Mouse (Mus musculus) neural tube, embryonic 11.5 days (tissue): ENCODE results near the gene Apon. TPM values are rescaled to one million over a fixed set of nuclear protein-coding genes. Genes with fewer than 3 reads are reported as not detected.
A peak's percentile ranks its signal among the peaks of the same experiment; 100 is the strongest.

Source experiments
- ATAC-seq: fragments of 200-750 bp; cut with Nextera tagmentation; 2 replicates; pipeline ENCODE4 v1.8.0; 2017; ENCODE audit warnings: moderate number of reproducible peaks, mild to moderate bottlenecking, moderate TSS enrichment, moderate library complexity; ENCODE audit not compliant: insufficient read depth, low FRiP score, low TSS enrichment
- DNase-seq: peaks from one replicate; pipeline ENCODE4 v3.0.0-alpha.2; 2015; ENCODE audit warnings: low spot score
- H3K27ac ChIP-seq: fragments of 300-500 bp; sonication (generic); 2 replicates; pipeline ENCODE4 v1.5.1; 2014; ENCODE audit warnings: low read depth, mild to moderate bottlenecking, low read length
- H3K27me3 ChIP-seq: fragments of 300-500 bp; sonication (generic); 2 replicates; pipeline ENCODE4 v1.6.1; 2014; ENCODE audit warnings: mild to moderate bottlenecking, low read length, mixed read lengths; ENCODE audit not compliant: control insufficient read depth, insufficient read depth
- H3K36me3 ChIP-seq: fragments of 300-500 bp; sonication (generic); 2 replicates; pipeline ENCODE4 v1.6.1; 2014; ENCODE audit warnings: mild to moderate bottlenecking, low read length, moderate library complexity, mixed read lengths; ENCODE audit not compliant: control insufficient read depth, insufficient read depth
- H3K4me1 ChIP-seq: fragments of 300-500 bp; sonication (generic); 2 replicates; pipeline ENCODE4 v1.6.1; 2014; ENCODE audit warnings: low read length, mixed read lengths; ENCODE audit not compliant: control insufficient read depth, insufficient read depth
- H3K4me2 ChIP-seq: fragments of 300-500 bp; sonication (generic); 2 replicates; pipeline ENCODE4 v1.6.1; 2014; ENCODE audit warnings: low read depth, mild to moderate bottlenecking, moderate library complexity
- H3K4me3 ChIP-seq: fragments of 300-500 bp; sonication (generic); 2 replicates; pipeline ENCODE4 v1.5.1; 2014; ENCODE audit warnings: low read depth, low read length
- H3K9ac ChIP-seq: fragments of 300-500 bp; sonication (generic); 2 replicates; pipeline ENCODE4 v1.6.1; 2014; ENCODE audit warnings: mild to moderate bottlenecking, low read length
- H3K9me3 ChIP-seq: fragments of 300-500 bp; sonication (generic); 2 replicates; pipeline ENCODE4 v1.6.1; 2016; ENCODE audit warnings: low read length; ENCODE audit not compliant: control insufficient read depth
- WGBS: fragments of 180-500 bp; shearing (Covaris S2); extraction: QIAGEN DNeasy Blood & Tissue Kit; methylation state at CpG from one replicate; pipeline ENCODE4 v1.1.7; 2014; 5-methylcytosine and 5-hydroxymethylcytosine counted together
- polyA plus RNA-seq: library from polyadenylated mRNA; unstranded; fragments of >200 nt; fragmentation: Nextera tagmentation; extraction: Ambion mirVana; gene quantifications from 2 replicates; pipeline ENCODE4 v1.2.1, GENCODE M21; 2014

The Apon gene
- polyA plus RNA-seq, 1 experiment from 2014 or later: 0.99 TPM

DNA sequence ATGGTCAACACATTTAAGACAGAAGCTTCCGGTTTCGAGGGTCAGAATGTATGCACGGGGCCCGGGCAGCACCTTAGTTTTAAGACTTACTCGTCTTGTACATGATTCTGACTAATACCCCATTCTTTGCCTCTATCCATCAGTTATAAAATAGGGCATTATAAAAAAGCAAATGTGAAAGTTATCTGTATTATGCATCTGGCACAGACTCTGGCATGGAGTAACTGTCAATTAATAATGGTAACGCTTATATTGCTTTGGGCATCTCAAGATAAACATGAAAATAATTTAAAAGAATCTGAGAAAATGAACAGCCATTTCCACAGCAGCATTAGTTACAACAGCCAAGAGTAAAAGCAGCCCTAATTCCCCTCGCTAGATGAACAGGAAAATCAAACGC lies 25.9 kb upstream of the Apon start:
- H3K4me1 ChIP-seq: peaks cover 5% of the 10 kb centered on the region; the same call in 1 of the 2 replicates
- H3K27me3 ChIP-seq: no peaks in the 10 kb centered on the region
- no peaks in the 10 kb centered on the region for H3K36me3 ChIP-seq
- DNase-seq (no peak), ATAC-seq (no peak)
- WGBS: 94% methylated on average over 8 of the region's 8 CpGs
- no peak overlapping the region for H3K27ac ChIP-seq
- no peak overlapping the region for H3K9ac ChIP-seq
- no peak overlapping the region for H3K4me3 ChIP-seq
- no peak overlapping the region for H3K4me2 ChIP-seq
- no peaks in the 10 kb centered on the region for H3K9me3 ChIP-seq

- WGBS: 81% methylated on average over 12 of the region's 12 CpGs
- H3K27me3 ChIP-seq: no peaks in the 10 kb centered on the region
- no peaks in the 10 kb centered on the region for H3K36me3 ChIP-seq
- H3K9ac ChIP-seq: no peak overlapping the region
- H3K27ac ChIP-seq: no peak overlapping the region
- H3K4me3 ChIP-seq: no peak overlapping the region
- DNase-seq (no peak), ATAC-seq (no peak)
- peaks cover 5% of the 10 kb centered on the region; the same call in 1 of the 2 replicates for H3K4me1 ChIP-seq
- H3K4me2 ChIP-seq: no peak overlapping the region
- H3K9me3 ChIP-seq: no peaks in the 10 kb centered on the region
Measured at GRCm38 (mm10) chr10:128230582-128230981, 23.3 kb upstream of the Apon start.

DNA sequence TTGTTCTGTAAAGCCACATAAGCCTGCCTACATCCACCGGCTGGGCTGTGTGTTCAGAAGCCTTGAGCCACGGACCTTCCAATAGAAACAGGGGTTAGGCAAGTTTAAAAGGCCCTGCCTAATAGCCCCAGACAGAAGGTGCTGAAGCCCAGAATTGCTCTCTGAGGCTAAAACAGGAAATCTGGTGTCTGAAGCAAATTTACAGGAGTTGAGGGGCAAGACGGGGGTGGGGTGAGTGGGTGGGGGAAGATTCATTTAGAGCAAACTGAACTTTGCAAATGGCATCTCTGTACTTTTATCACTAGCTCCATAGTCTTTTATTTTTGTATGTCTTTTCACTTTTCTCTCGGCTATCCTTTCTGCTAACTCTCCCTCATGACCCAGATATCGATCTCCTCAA lies 22.8 kb upstream of the Apon start:
- Histone ChIP-seq H3K4me3 (peak overlapping the region; percentile 73), H3K27ac (no peak overlapping the region), H3K36me3 (no peaks in the 10 kb centered on the region), H3K27me3 (no peaks in the 10 kb centered on the region), H3K4me1 (peaks cover 5% of the 10 kb centered on the region; the same call in 1 of the 2 replicates), H3K9ac (peak overlapping the region; percentile 80; the same call in 1 of the 2 replicates), H3K9me3 (no peaks in the 10 kb centered on the region), H3K4me2 (peak overlapping the region; percentile 71)
- ATAC-seq (no peak), DNase-seq (no peak)
- WGBS: 13% methylated on average over 5 of the region's 5 CpGs

DNA sequence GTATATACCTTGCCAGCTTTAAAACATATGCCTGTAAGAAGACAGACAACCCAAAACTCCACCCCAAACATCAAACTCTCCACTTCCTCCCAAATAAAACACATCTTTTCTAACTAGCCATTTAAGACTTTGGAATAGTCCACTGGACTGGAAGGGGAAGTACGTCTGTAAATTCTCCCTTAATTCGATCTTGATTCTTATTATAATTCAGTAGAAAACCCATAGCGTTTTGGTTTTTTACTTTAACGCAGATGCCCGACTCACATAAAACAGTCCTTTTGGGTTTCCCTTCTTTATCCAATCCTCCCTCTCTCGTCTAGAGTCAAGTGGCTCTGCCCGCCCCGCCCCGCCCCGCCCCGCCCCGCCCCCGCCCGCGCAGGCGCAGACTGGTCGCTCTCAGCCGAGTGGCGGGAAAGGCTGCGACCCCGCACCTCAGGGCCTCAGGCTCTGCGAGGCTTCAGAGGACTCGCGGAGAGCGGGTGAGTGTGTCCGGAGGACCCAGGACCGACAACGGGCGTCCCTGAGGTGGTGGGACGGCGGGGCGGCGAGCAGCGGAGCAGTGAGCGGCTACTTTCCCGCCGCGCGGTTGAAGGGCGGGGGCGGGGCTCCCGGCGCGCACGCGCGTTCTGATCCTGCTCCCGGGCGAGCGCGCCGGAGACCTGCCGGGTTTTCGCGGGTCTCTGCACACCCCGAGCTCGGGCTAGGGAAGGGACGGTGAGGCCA lies 22.0 kb upstream of the Apon start, which contains the start of gene Timeless:
Gene Timeless, plus strand, starts transcription at position 369 of the 723 bp plus-strand sequence.
- Histone ChIP-seq H3K9me3 (no peaks in the 10 kb centered on the region), H3K27me3 (no peaks in the 10 kb centered on the region), H3K4me2 (peak within 1 kb of the TSS; percentile 71), H3K27ac (peak within 1 kb of the TSS; percentile 85), H3K4me1 (peaks cover 5% of the 10 kb centered on the region; the same call in 1 of the 2 replicates), H3K36me3 (no peaks in the 10 kb centered on the region), H3K4me3 (peak within 1 kb of the TSS; percentile 73), H3K9ac (peak within 1 kb of the TSS; percentile 80)
- ATAC-seq (peak; percentile 84), DNase-seq (peak; percentile 90)
- WGBS: under 1% methylated on average over 54 of the region's 58 CpGs

DNA sequence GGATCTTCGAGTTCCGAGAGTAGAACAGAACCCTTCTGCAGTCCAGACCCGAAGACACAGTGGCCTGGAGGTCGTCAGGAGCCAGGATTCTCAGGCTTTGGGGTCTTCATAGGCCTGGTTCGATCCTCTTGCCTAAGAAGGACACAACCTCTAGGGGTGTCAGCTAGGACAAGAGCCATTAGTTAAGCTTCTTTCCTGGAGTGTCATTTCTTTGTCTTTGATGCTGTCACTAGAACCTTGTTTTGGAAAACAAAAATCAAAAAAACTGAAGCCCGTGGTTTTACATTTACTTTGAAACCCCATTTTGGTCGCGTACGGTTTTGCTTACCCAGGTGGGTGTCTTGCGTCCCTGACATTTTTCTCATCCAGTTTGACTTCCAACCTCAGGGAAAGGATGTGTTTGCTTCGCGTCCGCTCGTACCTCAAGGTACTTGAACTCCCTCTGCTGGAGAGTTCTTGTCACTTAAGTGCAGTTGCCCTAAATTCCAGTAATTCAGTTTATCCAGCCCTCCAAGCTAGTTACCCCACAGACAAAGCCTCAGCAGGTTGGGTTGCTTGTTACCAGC lies 21.4 kb upstream of the Apon start:
- DNase-seq: no peak
- Histone ChIP-seq H3K4me3 (peak overlapping the region; percentile 73), H3K4me2 (peak overlapping the region; percentile 71), H3K9ac (peak overlapping the region; percentile 80), H3K27ac (peak overlapping the region; percentile 85), H3K9me3 (no peaks in the 10 kb centered on the region), H3K27me3 (no peaks in the 10 kb centered on the region), H3K4me1 (peaks cover 5% of the 10 kb centered on the region; the same call in 1 of the 2 replicates), H3K36me3 (no peaks in the 10 kb centered on the region)
- 0% methylated on average over 14 of the region's 14 CpGs for WGBS
- peak; percentile 45 for ATAC-seq

DNA sequence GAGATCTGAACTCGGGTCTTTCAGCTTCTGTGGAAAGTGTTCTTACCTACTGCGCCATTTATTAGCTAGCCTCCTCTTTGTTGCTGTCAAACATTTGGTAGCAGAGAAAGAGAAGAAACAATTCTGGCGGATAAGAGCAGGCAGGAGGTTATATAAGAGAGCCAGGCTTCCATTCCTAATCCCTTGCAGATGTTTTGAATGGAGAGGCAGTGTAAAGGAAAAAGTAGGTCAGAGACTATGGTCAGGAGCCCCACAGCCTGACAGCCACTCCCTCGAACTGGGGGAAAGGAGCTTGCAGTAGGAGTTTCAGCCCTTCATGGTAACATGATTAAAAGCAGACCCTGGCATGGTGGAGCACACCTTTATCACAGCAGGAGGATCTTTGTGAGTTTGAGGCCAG lies 17.6 kb upstream of the Apon start:
- Histone ChIP-seq H3K4me2 (no peak overlapping the region), H3K9ac (no peak overlapping the region), H3K27me3 (no peaks in the 10 kb centered on the region), H3K4me3 (no peak overlapping the region), H3K4me1 (no peaks in the 10 kb centered on the region; the same call in 1 of the 2 replicates), H3K9me3 (no peaks in the 10 kb centered on the region), H3K36me3 (peaks cover 4% of the 10 kb centered on the region; the same call in 1 of the 2 replicates), H3K27ac (no peak overlapping the region)
- WGBS: 76% methylated on average over 4 of the region's 4 CpGs
- ATAC-seq: no peak
- no peak for DNase-seq

- Histone ChIP-seq H3K36me3 (peaks cover 8% of the 10 kb centered on the region), H3K9me3 (no peaks in the 10 kb centered on the region)
Measured at GRCm38 (mm10) chr10:128237807-128238480, 16.0 kb upstream of the Apon start.

DNA sequence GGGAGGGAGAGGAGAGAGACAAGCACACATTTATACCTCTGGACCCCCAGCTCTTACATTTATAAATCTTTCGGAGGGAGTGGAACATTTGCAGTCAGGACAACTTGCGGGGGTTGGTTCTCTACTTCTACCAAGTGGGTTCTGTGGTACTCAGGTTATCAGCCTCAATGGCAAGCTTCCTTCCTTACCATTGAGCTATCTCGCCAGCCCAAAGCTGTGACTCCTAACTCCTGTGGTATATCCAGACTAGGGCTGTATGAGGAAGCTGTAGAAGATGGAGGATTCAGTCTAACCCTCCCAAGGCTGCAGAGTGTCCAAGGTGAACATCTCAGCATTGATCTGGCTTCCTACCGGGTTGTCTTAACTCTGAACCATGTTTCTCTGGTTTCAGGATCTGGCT lies 14.8 kb upstream of the Apon start:
- Histone ChIP-seq H3K4me3 (no peak overlapping the region), H3K4me1 (no peaks in the 10 kb centered on the region), H3K27me3 (no peaks in the 10 kb centered on the region), H3K9ac (no peak overlapping the region), H3K36me3 (peaks cover 11% of the 10 kb centered on the region), H3K9me3 (no peaks in the 10 kb centered on the region), H3K27ac (no peak overlapping the region), H3K4me2 (no peak overlapping the region)
- DNase-seq: no peak
- no peak for ATAC-seq
- 93% methylated on average over 4 of the region's 4 CpGs for WGBS

More at GRCm38 (mm10) chr10:128237807-128238480, 16.0 kb upstream of the Apon start:
- no peak overlapping the region for H3K4me2 ChIP-seq
- no peak overlapping the region for H3K27ac ChIP-seq
- no peak overlapping the region for H3K4me3 ChIP-seq
- H3K4me1 ChIP-seq: no peaks in the 10 kb centered on the region; the same call in 1 of the 2 replicates
- WGBS: 93% methylated on average over 15 of the region's 15 CpGs
- ATAC-seq (no peak), DNase-seq (no peak)
- no peaks in the 10 kb centered on the region for H3K27me3 ChIP-seq
- H3K9ac ChIP-seq: no peak overlapping the region
